Mouse (Mus musculus): Measurements from ENCODE around the gene Tra2a. TPM values are rescaled to one million over a fixed set of nuclear protein-coding genes. Genes with fewer than 3 reads are reported as not detected.
A peak's percentile ranks its signal among the peaks of the same experiment; 100 is the strongest.

The Tra2a gene
- total and polyA plus RNA-seq, 2 experiments from 2014 or later: 43.0 to 54.3 TPM

GRCm38 (mm10) chr6:49242331-49242730 lies 21.5 kb downstream of the Tra2a start:
- H3K36me3 ChIP-seq (ENCODE audit: insufficient read depth, low read length): peaks cover 16% of the 10 kb centered on the region; the same call in 1 of the 2 replicates
- H3K9ac ChIP-seq (replicated peaks; ENCODE audit: low read length): no peak overlapping the region
- WGBS: 93% methylated on average over 1 of the region's 1 CpGs
- H3K27ac ChIP-seq: no peak overlapping the region
- H3K9me3 ChIP-seq (ENCODE audit: low read length): no peaks in the 10 kb centered on the region
- H3K27me3 ChIP-seq (ENCODE audit: insufficient read depth, low read length): no peaks in the 10 kb centered on the region
- no peaks in the 10 kb centered on the region for H3K4me1 ChIP-seq (ENCODE audit: insufficient read depth, low read length)
- DNase-seq (ENCODE audit: low spot score): no peak
- no peak overlapping the region for H3K4me3 ChIP-seq (ENCODE audit: low read length)
- no peak for TF ChIP-seq CTCF (IDR thresholded peaks at IDR 0.05; ENCODE audit: low read depth)
- H3K4me2 ChIP-seq (ENCODE audit: low read depth, low read length): no peak overlapping the region
- ATAC-seq: no peak

DNA sequence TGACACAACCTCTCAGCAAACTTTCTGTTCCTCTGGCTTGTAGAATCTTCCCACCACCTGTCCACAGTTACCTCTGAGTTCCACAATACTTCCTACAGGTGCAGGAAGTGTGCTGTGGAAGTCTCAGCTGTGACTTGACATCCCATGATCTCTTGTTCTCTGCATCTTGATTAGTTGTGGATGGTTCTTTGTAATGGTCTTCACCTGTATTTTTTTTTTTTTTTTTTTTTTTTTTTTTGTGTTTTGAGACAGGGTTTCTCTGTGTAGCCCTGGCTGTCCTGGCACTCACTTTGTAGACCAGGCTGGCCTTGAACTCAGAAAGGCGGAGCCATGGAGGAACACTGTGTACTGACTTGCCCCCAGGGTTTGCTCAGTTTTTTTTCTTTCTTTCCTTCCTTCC lies 22.3 kb downstream of the Tra2a start:
- Histone ChIP-seq H3K9ac (replicated peaks; ENCODE audit: low read length) (no peak overlapping the region), H3K4me1 (ENCODE audit: insufficient read depth, low read length) (no peaks in the 10 kb centered on the region), H3K27ac (no peak overlapping the region), H3K9me3 (ENCODE audit: low read length) (no peaks in the 10 kb centered on the region), H3K27me3 (ENCODE audit: insufficient read depth, low read length) (no peaks in the 10 kb centered on the region), H3K36me3 (ENCODE audit: insufficient read depth, low read length) (peaks cover 16% of the 10 kb centered on the region; the same call in 1 of the 2 replicates), H3K4me3 (ENCODE audit: low read length) (no peak overlapping the region), H3K4me2 (ENCODE audit: low read depth, low read length) (no peak overlapping the region)
- 95% methylated on average over 1 of the region's 1 CpGs for WGBS
- no peak for TF ChIP-seq CTCF (IDR thresholded peaks at IDR 0.05; ENCODE audit: low read depth)
- no peak for ATAC-seq
- DNase-seq (ENCODE audit: low spot score): no peak

GRCm38 (mm10) chr6:49236331-49236730 lies 27.5 kb downstream of the Tra2a start:
- H3K4me2 ChIP-seq (ENCODE audit: low read depth, low read length): no peak overlapping the region
- no peaks in the 10 kb centered on the region for H3K9me3 ChIP-seq (ENCODE audit: low read length)
- no peak overlapping the region for H3K27ac ChIP-seq
- H3K4me1 ChIP-seq (ENCODE audit: insufficient read depth, low read length): no peaks in the 10 kb centered on the region
- no peak overlapping the region for H3K9ac ChIP-seq (replicated peaks; ENCODE audit: low read length)
- no peaks in the 10 kb centered on the region; the same call in 1 of the 2 replicates for H3K36me3 ChIP-seq (ENCODE audit: insufficient read depth, low read length)
- TF ChIP-seq CTCF (IDR thresholded peaks at IDR 0.05; ENCODE audit: low read depth): no peak
- H3K27me3 ChIP-seq (ENCODE audit: insufficient read depth, low read length): no peaks in the 10 kb centered on the region
- DNase-seq (ENCODE audit: low spot score) (peak; percentile 86), ATAC-seq (peak; percentile 98)
- no peak overlapping the region for H3K4me3 ChIP-seq (ENCODE audit: low read length)
- 57% methylated on average over 9 of the region's 9 CpGs for WGBS

- peak; percentile 57 for TF ChIP-seq CTCF (IDR thresholded peaks at IDR 0.05; ENCODE audit: low read depth)
- no peaks in the 10 kb centered on the region for H3K36me3 ChIP-seq (ENCODE audit: insufficient read depth, low read length)
- H3K4me3 ChIP-seq (ENCODE audit: low read length): no peak overlapping the region
- H3K27ac ChIP-seq: no peak overlapping the region
- no peak for DNase-seq (ENCODE audit: low spot score)
- no peaks in the 10 kb centered on the region for H3K9me3 ChIP-seq (ENCODE audit: low read length)
- no peaks in the 10 kb centered on the region for H3K4me1 ChIP-seq (ENCODE audit: insufficient read depth, low read length)
- no peak overlapping the region for H3K4me2 ChIP-seq (ENCODE audit: low read depth, low read length)
- no peak overlapping the region for H3K9ac ChIP-seq (replicated peaks; ENCODE audit: low read length)
- 66% methylated on average over 4 of the region's 4 CpGs for WGBS
- ATAC-seq: no peak
- H3K27me3 ChIP-seq (ENCODE audit: insufficient read depth, low read length): no peaks in the 10 kb centered on the region
Observed at GRCm38 (mm10) chr6:49233356-49233755, 30.5 kb downstream of the Tra2a start.

- ATAC-seq (0 out of 2 replicates have a peak, but pooled peaks have one; percentile 35), DNase-seq (ENCODE audit: low spot score) (peak; percentile 70)
- Histone ChIP-seq H3K27me3 (ENCODE audit: insufficient read depth, low read length) (no peaks in the 10 kb centered on the region), H3K4me2 (ENCODE audit: low read depth, low read length) (no peak overlapping the region), H3K9me3 (ENCODE audit: low read length) (no peaks in the 10 kb centered on the region), H3K9ac (replicated peaks; ENCODE audit: low read length) (no peak overlapping the region), H3K4me1 (ENCODE audit: insufficient read depth, low read length) (no peaks in the 10 kb centered on the region), H3K27ac (no peak overlapping the region), H3K4me3 (ENCODE audit: low read length) (no peak overlapping the region), H3K36me3 (ENCODE audit: insufficient read depth, low read length) (no peaks in the 10 kb centered on the region)
- TF ChIP-seq CTCF (IDR thresholded peaks at IDR 0.05; ENCODE audit: low read depth): peak; percentile 75
- 17% methylated on average over 7 of the region's 7 CpGs for WGBS
Observed at GRCm38 (mm10) chr6:49228126-49228679, 35.6 kb downstream of the Tra2a start.

GRCm38 (mm10) chr6:49227184-49227735 lies 36.6 kb downstream of the Tra2a start:
- Histone ChIP-seq H3K27me3 (ENCODE audit: insufficient read depth, low read length) (no peaks in the 10 kb centered on the region), H3K36me3 (ENCODE audit: insufficient read depth, low read length) (no peaks in the 10 kb centered on the region), H3K9me3 (ENCODE audit: low read length) (no peaks in the 10 kb centered on the region), H3K27ac (no peak overlapping the region), H3K9ac (replicated peaks; ENCODE audit: low read length) (no peak overlapping the region), H3K4me3 (ENCODE audit: low read length) (no peak overlapping the region), H3K4me2 (ENCODE audit: low read depth, low read length) (no peak overlapping the region), H3K4me1 (ENCODE audit: insufficient read depth, low read length) (no peaks in the 10 kb centered on the region)
- DNase-seq (ENCODE audit: low spot score) (peak; percentile 41), ATAC-seq (no peak)
- peak; percentile 56 for TF ChIP-seq CTCF (IDR thresholded peaks at IDR 0.05; ENCODE audit: low read depth)
- 7% methylated on average over 15 of the region's 15 CpGs for WGBS

GRCm38 (mm10) chr6:49225728-49226123 lies 38.1 kb downstream of the Tra2a start:
- no peaks in the 10 kb centered on the region for H3K4me1 ChIP-seq (ENCODE audit: insufficient read depth, low read length)
- no peak overlapping the region for H3K4me2 ChIP-seq (ENCODE audit: low read depth, low read length)
- H3K36me3 ChIP-seq (ENCODE audit: insufficient read depth, low read length): no peaks in the 10 kb centered on the region
- no peaks in the 10 kb centered on the region for H3K9me3 ChIP-seq (ENCODE audit: low read length)
- 86% methylated on average over 3 of the region's 3 CpGs for WGBS
- TF ChIP-seq CTCF (IDR thresholded peaks at IDR 0.05; ENCODE audit: low read depth): no peak
- H3K4me3 ChIP-seq (ENCODE audit: low read length): no peak overlapping the region
- H3K27me3 ChIP-seq (ENCODE audit: insufficient read depth, low read length): peaks cover 5% of the 10 kb centered on the region; the same call in 1 of the 2 replicates
- no peak for ATAC-seq
- H3K9ac ChIP-seq (replicated peaks; ENCODE audit: low read length): no peak overlapping the region
- no peak for DNase-seq (ENCODE audit: low spot score)
- H3K27ac ChIP-seq: no peak overlapping the region

Measured in hindbrain, postnatal 0 days (tissue).